Mouse (Mus musculus): ENCODE results near the gene Gnat3.

The Gnat3 gene

DNA sequence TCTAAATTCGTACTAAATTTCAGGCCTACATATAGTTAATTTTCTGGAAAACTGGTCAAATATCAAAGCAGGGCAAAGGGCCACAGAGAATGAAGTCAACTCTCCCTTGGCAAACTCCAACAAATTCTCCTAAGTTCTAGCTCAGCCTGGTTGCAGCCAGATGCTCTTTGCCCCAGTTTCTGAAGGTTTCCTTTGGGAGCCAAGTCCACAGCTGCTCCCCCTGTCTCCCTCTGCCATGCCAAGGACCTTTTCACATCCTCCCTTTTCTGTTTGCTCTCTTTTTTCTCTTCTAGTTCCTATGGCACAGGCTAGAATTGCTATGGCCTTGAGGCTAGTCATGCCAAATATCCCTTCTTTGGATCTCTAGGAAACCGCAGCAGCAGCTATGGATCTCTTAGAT lies 43.8 kb downstream of the Gnat3 start:
- no peak for DNase-seq (ENCODE audit: low spot score)

GRCm38 (mm10) chr5:18007067-18007466 lies 44.7 kb downstream of the Gnat3 start:
- DNase-seq (ENCODE audit: low spot score), result no peak

GRCm38 (mm10) chr5:18010301-18010700 lies 48.0 kb downstream of the Gnat3 start:
- no peak for DNase-seq (ENCODE audit: low spot score)

GRCm38 (mm10) chr5:18013196-18013595 lies 50.8 kb downstream of the Gnat3 start:
- DNase-seq (ENCODE audit: low spot score), result no peak

DNA sequence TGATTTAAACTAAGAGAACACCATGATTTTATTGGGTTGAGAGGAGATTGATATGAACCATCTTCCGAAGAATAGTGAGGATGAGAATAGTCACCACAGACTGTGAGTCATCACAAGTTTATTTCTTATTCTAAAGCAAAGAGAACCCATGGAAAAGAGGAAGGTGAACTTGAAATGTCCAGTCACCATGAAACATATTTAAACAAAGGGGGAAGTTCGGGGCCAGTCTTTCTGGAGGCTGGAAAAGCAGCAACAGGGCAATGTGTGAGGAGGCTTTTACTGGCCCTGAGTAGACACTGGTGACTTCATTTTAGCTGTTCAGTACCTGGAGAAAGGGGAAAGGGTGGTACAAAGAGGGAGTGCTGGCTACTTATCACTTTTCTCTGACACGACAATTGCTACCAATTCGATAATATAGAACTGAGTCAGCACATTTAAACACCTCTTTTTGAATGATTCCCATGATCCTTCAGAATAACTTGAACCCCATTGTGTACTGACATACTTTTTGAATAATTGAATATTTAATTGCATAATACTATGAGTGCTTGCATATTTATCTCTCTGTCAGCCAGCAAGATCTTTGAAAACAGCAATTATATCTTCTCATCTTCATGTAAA lies 52.0 kb downstream of the Gnat3 start:
- no peak for DNase-seq (ENCODE audit: low spot score)

DNA sequence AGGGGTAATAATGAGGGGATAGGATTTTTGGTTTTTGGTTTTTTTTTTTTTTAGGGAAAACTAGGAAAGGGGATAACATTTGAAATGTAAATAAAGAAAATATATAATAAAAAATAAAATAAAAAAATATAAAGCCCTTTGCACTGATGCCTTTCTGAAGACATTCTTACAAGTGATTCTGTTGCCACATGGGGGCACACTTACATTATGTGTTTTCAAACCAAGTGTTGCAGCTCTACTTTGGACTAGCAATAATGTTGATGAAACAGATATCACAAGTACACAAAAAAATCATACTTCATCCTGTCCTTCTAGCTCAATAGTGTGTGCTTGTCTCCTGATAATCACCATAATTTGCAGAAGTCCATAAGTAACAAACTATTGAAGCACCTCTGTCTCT lies 61.0 kb downstream of the Gnat3 start:
- no peak for DNase-seq (ENCODE audit: low spot score)

DNA sequence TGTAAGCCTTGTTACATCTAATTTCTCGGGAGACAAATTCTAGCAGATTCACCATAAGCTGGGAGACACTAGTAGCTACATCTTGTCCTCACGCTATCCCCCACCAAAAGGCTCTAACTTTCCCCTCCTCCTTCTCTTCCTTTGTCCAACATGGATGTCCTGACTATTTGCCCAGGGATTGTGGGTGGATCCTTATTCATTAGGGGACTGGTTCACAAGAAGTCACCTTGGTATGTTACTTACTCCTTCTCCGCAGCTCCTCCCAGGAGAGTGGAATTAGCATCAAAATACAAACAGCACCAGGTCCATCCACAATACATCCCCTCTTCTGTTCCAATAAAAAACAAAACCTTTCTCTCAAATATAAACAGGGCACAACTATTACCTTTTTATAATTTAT lies 65.2 kb downstream of the Gnat3 start:
- DNase-seq (ENCODE audit: low spot score), result no peak

GRCm38 (mm10) chr5:18035848-18036638 lies 73.7 kb downstream of the Gnat3 start:
- no peak for DNase-seq (ENCODE audit: low spot score)

GRCm38 (mm10) chr5:18043022-18043421 lies 80.7 kb downstream of the Gnat3 start:
- DNase-seq (ENCODE audit: low spot score), result peak; percentile 62

- no peak for DNase-seq (ENCODE audit: low spot score)
Observed at GRCm38 (mm10) chr5:18048841-18049240, 86.5 kb downstream of the Gnat3 start.

GRCm38 (mm10) chr5:18055323-18055722 lies 93.0 kb downstream of the Gnat3 start:
- no peak for DNase-seq (ENCODE audit: low spot score)
